Mouse (Mus musculus) ES-E14 (cell line): ENCODE data around the gene Nav2. TPM values are rescaled to one million over a fixed set of nuclear protein-coding genes. Genes with fewer than 3 reads are reported as not detected.

Source experiments
- DNase-seq: peaks from one replicate; pipeline ENCODE4 v3.0.0-alpha.2; 2013; ENCODE audit warnings: low read depth, low spot score
- H3K27ac ChIP-seq: 2 replicates; pipeline ENCODE4 v1.5.1; 2012; ENCODE audit warnings: low read depth, mild to moderate bottlenecking, low read length, moderate library complexity, mixed read lengths; ENCODE audit not compliant: poor library complexity, insufficient read depth, severe bottlenecking
- H3K36me3 ChIP-seq: 2 replicates; pipeline ENCODE4 v1.6.1; 2012; ENCODE audit warnings: mild to moderate bottlenecking, low read length, moderate library complexity, mixed read lengths; ENCODE audit not compliant: control insufficient read depth, poor library complexity, insufficient read depth, severe bottlenecking
- H3K4me1 ChIP-seq, 2 experiments: fragments of 150-350 bp in 1 of 2; sonication (generic) in 1 of 2; 2 replicates each; pipeline ENCODE4 v1.6.1; 2012; ENCODE audit warnings: low read length in 2 of 2, mild to moderate bottlenecking in 1 of 2, mixed read lengths in 1 of 2; ENCODE audit not compliant: control insufficient read depth in 2 of 2, insufficient read depth in 2 of 2, poor library complexity in 1 of 2
- H3K4me3 ChIP-seq, 2 experiments: fragments of 150-350 bp in 1 of 2; sonication (generic) in 1 of 2; 2 replicates each; pipeline ENCODE4 v1.5.1; 2012; ENCODE audit warnings: low read length in 2 of 2, low read depth in 1 of 2, mild to moderate bottlenecking in 1 of 2, mixed read lengths in 1 of 2; ENCODE audit not compliant: insufficient read depth in 1 of 2, poor library complexity in 1 of 2, severe bottlenecking in 1 of 2
- H3K9ac ChIP-seq: 2 replicates; pipeline ENCODE4 v1.6.1; 2012; ENCODE audit warnings: low read depth, mild to moderate bottlenecking, low read length, mixed read lengths; ENCODE audit not compliant: poor library complexity, insufficient read depth, severe bottlenecking
- H3K9me3 ChIP-seq: fragments of 150-350 bp; sonication (generic); 2 replicates; pipeline ENCODE4 v1.6.1; 2012; ENCODE audit warnings: low read depth, mild to moderate bottlenecking, low read length; ENCODE audit not compliant: control insufficient read depth, insufficient read depth
- CHD2 ChIP-seq: IDR thresholded peaks from 2 replicates; pipeline ENCODE4 v1.6.1; 2014; ENCODE audit warnings: mild to moderate bottlenecking, low read depth, low read length, inconsistent platforms
- HCFC1 ChIP-seq: IDR thresholded peaks from 2 replicates; pipeline ENCODE4 v1.6.1; 2012; ENCODE audit warnings: low read length, inconsistent platforms, borderline replicate concordance; ENCODE audit not compliant: insufficient read depth
- MAFK ChIP-seq: IDR thresholded peaks from 2 replicates; pipeline ENCODE4 v1.6.1; 2014; ENCODE audit warnings: mild to moderate bottlenecking, low read depth, low read length, inconsistent platforms; ENCODE audit not compliant: insufficient read depth
- ZC3H11A ChIP-seq: IDR thresholded peaks from 2 replicates; pipeline ENCODE4 v1.6.1; 2012; ENCODE audit warnings: low read depth, mild to moderate bottlenecking, inconsistent platforms, low read length, borderline replicate concordance
- ZNF384 ChIP-seq: IDR thresholded peaks from 2 replicates; pipeline ENCODE4 v1.6.1; 2012; ENCODE audit warnings: low read depth, low read length, inconsistent platforms
- in situ Hi-C, 2 experiments: fragments of 600-800 bp; cut with MboI; formaldehyde crosslinking; loops; one replicate each; pipeline ENCODE4 v1.15.1; 2025; ENCODE audit warnings: low sequenced_read_pairs in 2 of 2, inconsistent platforms in 1 of 2; ENCODE audit not compliant: unreplicated experiment in 2 of 2
- total RNA-seq: library from RNA; depleted of rRNA; stranded (reverse); fragments of 300-350 nt; gene quantifications from 2 replicates; pipeline ENCODE4 v1.2.3, GENCODE M21; 2012

The Nav2 gene
- total RNA-seq, 1 experiment, result 18.2 TPM

GRCm38 (mm10) chr7:48902454-48902853, 6.1 kb upstream of the Nav2 start:
- DNase-seq, result no peak
- Histone ChIP-seq H3K9ac (no peak overlapping the region), H3K36me3 (no peaks in the 10 kb centered on the region), H3K4me1 (no peaks in the 10 kb centered on the region), H3K4me3 (no peak overlapping the region), H3K9me3 (no peaks in the 10 kb centered on the region), H3K27ac (no peak overlapping the region)
- in situ Hi-C loops, result no loop called here
- TF ChIP-seq MAFK (no peak), ZC3H11A (no peak)

DNA sequence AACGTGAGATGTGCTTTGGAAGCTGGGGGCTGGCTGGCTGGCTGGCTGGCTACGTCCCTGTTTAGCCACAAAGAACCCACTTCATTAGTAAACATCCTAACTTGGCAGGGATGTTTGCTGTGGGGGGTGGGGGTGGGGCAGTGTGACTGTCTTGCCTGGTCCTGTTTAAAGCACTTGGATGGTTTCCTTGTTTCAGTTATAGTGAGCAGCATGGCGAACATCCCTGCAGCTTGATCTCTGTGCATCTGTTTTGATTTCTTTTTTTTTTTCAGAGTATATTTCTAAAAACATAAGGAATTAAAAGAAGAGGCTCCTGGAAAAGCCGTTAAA, 791 bp downstream of the Nav2 start:
- peaks cover 2 to 3% of the 10 kb centered on the region in 2 experiments; a peak in 1 of 4 replicates for H3K4me1 ChIP-seq

GRCm38 (mm10) chr7:48910282-48910681, 1.8 kb downstream of the Nav2 start:
- DNase-seq, result no peak
- no peak overlapping the region for H3K4me3 ChIP-seq
- peaks cover 2 to 3% of the 10 kb centered on the region in 2 experiments; a peak in 1 of 4 replicates for H3K4me1 ChIP-seq
- no peak overlapping the region for H3K27ac ChIP-seq
- no peak for TF ChIP-seq CHD2
- TF ChIP-seq ZNF384, result no peak
- no peaks in the 10 kb centered on the region for H3K9me3 ChIP-seq
- H3K36me3 ChIP-seq, result no peaks in the 10 kb centered on the region
- in situ Hi-C loops, result no loop called here
- no peak overlapping the region for H3K9ac ChIP-seq

More for the DNA sequence above, 791 bp downstream of the Nav2 start:
- in situ Hi-C loops, result no loop called here
- Histone ChIP-seq H3K36me3 (no peaks in the 10 kb centered on the region), H3K4me3 (no peak overlapping the region), H3K27ac (no peak overlapping the region), H3K9me3 (no peaks in the 10 kb centered on the region), H3K9ac (no peak overlapping the region)
- TF ChIP-seq CHD2, result no peak
- no peak for TF ChIP-seq HCFC1
- TF ChIP-seq ZNF384, result no peak
- TF ChIP-seq MAFK, result no peak
- TF ChIP-seq ZC3H11A, result no peak
- DNase-seq, result no peak

DNA sequence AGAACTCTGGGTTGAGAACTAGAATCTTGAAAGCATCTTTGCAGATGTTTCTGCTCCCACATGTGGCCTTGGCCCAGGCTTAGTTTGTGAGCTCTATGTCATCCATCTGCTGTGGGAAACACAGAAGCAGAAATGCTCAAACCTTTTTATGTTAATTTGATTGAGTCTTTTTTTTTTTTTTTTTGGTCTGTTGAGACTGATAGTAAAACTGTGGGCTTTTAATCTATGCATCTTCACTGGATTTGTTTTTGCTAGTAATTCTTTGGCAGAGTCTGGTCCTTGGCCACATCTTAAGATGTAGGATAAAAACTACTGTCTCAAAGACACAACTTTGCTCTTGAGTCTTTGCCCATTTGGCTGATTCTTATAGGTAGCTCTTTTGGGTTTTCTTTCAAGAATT, 2.6 kb downstream of the Nav2 start:
- DNase-seq, result no peak
- H3K4me1 ChIP-seq, result peaks cover 2 to 3% of the 10 kb centered on the region in 2 experiments; a peak in 1 of 4 replicates
- TF ChIP-seq ZNF384 (no peak), CHD2 (no peak), HCFC1 (no peak), MAFK (no peak)
- no peaks in the 10 kb centered on the region for H3K9me3 ChIP-seq
- no peak overlapping the region for H3K4me3 ChIP-seq
- no peaks in the 10 kb centered on the region for H3K36me3 ChIP-seq
- H3K9ac ChIP-seq, result no peak overlapping the region
- no peak overlapping the region for H3K27ac ChIP-seq
- in situ Hi-C loops, result no loop called here

- Histone ChIP-seq H3K4me1 (peaks cover 3 to 9% of the 10 kb centered on the region in 2 experiments; a peak in 1 of 4 replicates), H3K36me3 (no peaks in the 10 kb centered on the region), H3K9ac (no peak overlapping the region), H3K4me3 (no peak overlapping the region), H3K9me3 (no peaks in the 10 kb centered on the region), H3K27ac (no peak overlapping the region)
- TF ChIP-seq CHD2, result no peak
- TF ChIP-seq ZC3H11A, result no peak
- no peak for TF ChIP-seq ZNF384
- no peak for TF ChIP-seq MAFK
- no peak for TF ChIP-seq HCFC1
- no peak for DNase-seq
- in situ Hi-C loops, result no loop called here
These were observed 6.4 kb downstream of the Nav2 start for GRCm38 (mm10) chr7:48914630-48915506.
